Mouse (Mus musculus): ENCODE results near the gene Kitl. TPM values are rescaled to one million over a fixed set of nuclear protein-coding genes. Genes with fewer than 3 reads are reported as not detected.

Kitl gene
- polyA plus RNA-seq, 1 experiment from 2014 or later: 11.4 TPM

DNA sequence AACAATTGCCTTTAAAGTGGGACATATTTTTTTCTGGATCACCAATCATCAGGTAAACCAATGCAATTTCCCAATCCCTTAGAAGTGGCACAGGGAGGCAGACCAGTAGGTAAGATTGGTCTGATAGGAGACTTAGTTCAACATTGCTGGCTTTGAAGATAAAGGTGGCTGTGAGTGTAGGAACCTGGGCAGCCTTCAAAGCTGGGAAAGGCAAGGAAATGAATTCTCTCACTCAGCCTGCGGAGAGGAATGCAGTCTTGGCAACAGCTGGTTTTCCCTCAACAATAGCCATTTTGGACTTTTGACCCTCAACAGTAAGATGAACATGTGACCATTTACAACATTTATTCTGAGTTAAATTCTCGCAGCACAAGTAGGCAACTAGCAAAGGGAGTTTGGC, 1.3 kb upstream of the Kitl start:
- Histone ChIP-seq H3K36me3 (no peaks in the 10 kb centered on the region), H3K9ac (no peak overlapping the region), H3K9me3 (no peaks in the 10 kb centered on the region), H3K27ac (replicated peaks) (no peak overlapping the region), H3K4me1 (peaks cover 28% of the 10 kb centered on the region), H3K4me2 (no peak overlapping the region), H3K4me3 (no peak overlapping the region), H3K27me3 (replicated peaks) (no peaks in the 10 kb centered on the region)
- ATAC-seq (ENCODE audit: extremely low read depth, insufficient number of reproducible peaks, low FRiP score, low TSS enrichment): no peak
- 48% methylated on average over 2 of the region's 2 CpGs for WGBS

DNA sequence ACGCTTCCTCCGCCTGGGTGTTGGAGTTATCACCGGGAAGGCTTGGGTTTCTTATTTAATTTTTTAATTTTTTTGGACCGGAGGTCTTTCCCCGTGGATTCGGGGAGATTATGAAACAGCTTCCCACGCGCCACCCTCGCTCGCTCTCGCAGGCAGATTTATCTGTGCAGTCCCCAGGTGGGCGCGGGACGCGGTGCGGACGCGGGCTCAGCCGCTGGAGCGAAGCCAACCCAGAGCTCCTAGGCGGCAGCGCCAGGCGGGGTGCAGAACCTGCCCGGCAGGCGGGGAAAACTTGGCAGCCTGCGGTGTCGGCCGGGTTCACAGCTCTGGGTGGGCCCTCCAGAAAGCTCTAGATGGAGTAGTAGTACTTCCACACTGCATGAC, 888 bp downstream of the Kitl start:
- Histone ChIP-seq H3K9me3 (no peaks in the 10 kb centered on the region), H3K36me3 (0 out of 2 replicates have a peak, but pooled peaks cover under 1% of the 10 kb centered on the region), H3K9ac (peak overlapping the region; percentile 91), H3K27ac (replicated peaks) (peak overlapping the region; percentile 86), H3K4me2 (peak overlapping the region; percentile 85), H3K4me1 (peaks cover 43% of the 10 kb centered on the region), H3K27me3 (replicated peaks) (no peaks in the 10 kb centered on the region), H3K4me3 (peak overlapping the region; percentile 85)
- under 1% methylated on average over 28 of the region's 28 CpGs for WGBS
- no peak for ATAC-seq (ENCODE audit: extremely low read depth, insufficient number of reproducible peaks, low FRiP score, low TSS enrichment)

DNA sequence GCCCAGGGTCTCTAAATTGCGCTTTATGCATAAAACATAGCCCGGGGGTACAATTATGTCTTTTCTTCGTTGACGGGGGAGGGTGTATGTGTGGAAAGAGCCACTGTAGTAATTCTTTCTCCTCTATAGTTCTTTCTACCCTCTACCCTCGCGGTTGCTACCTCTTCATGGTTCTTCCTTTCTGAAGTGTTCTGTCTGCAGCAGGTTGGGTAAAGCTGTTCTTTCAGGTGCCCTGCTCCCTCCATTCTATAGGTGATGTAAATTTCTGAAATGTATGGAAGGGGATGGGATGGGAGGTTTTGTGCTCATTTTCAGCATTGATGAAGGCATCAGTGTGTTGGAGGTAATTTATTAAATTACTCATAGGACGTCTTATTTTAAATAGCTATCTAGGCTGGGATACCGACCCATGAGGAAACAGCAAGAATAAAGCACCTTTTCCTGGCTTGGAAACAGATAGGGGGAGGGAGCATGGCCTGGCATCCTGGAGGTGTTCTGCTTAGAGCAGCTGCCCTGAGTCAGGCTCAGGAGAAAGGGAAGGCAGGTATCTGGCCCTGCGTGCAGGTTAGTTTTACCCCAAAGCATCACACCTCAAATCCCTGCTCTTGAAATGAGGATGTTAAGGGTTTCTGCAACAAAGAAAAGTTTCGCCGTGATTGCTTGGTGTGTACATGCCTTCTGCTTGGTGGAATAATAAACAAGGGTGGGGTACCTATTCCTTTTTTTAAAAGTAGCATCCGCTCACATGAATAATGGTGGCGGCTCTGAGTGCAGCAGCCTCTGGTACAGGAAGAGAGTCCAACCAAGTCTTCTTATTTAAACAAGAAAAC, 1.7 kb downstream of the Kitl start:
- Histone ChIP-seq H3K4me3 (peak overlapping the region; percentile 85), H3K27me3 (replicated peaks) (no peaks in the 10 kb centered on the region), H3K9me3 (no peaks in the 10 kb centered on the region), H3K4me2 (peak overlapping the region; percentile 85), H3K9ac (peak overlapping the region; percentile 76), H3K4me1 (peaks cover 50% of the 10 kb centered on the region), H3K36me3 (peaks cover 5% of the 10 kb centered on the region; the same call in 1 of the 2 replicates), H3K27ac (replicated peaks) (no peak overlapping the region)
- WGBS: 18% methylated on average over 13 of the region's 13 CpGs
- ATAC-seq (ENCODE audit: extremely low read depth, insufficient number of reproducible peaks, low FRiP score, low TSS enrichment): no peak

DNA sequence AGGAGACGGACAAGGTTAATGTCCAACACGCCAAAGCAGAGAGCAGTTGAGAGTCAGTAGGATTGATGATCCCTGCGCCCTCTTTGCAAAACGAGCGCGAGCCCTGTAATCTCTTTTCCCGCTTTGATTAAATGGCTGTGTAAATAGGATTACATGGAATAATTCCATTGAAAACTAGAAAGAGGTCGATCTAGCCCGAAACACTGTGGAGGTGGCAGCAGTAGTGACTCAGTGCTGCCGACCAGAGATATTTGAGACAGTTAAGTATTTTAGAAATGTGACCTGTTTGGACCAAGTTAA, 2.3 kb downstream of the Kitl start:
- Histone ChIP-seq H3K27ac (replicated peaks) (0 out of 2 replicates have a peak overlapping the region, but pooled peaks have one; percentile 0), H3K27me3 (replicated peaks) (no peaks in the 10 kb centered on the region), H3K9me3 (no peaks in the 10 kb centered on the region), H3K4me1 (peaks cover 56% of the 10 kb centered on the region), H3K4me2 (peak overlapping the region; percentile 85), H3K36me3 (peaks cover 7% of the 10 kb centered on the region; the same call in 1 of the 2 replicates), H3K4me3 (peak overlapping the region; percentile 85), H3K9ac (peak overlapping the region; percentile 76)
- WGBS: 7% methylated on average over 10 of the region's 10 CpGs
- ATAC-seq (ENCODE audit: extremely low read depth, insufficient number of reproducible peaks, low FRiP score, low TSS enrichment): no peak

DNA sequence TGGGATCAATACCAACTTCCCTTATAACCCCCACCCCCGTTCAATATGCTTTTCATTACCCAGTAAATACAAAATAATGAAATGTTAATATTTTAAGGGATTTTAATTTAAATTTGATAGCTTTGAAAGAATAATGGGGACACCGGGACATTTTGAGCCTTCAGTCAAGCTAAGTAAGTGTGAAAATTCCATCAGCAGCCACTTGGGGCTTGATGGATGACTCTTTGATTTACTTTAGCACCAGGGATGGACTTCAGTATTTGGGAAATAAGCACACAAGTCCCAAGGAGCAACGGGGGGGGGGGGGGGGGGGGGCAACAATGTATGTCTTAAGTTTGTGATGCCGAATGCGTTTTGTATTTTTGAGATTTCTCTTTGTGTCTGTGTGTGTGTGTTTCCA, 3.1 kb downstream of the Kitl start:
- ATAC-seq (ENCODE audit: extremely low read depth, insufficient number of reproducible peaks, low FRiP score, low TSS enrichment): no peak
- no peak overlapping the region for H3K9ac ChIP-seq

DNA sequence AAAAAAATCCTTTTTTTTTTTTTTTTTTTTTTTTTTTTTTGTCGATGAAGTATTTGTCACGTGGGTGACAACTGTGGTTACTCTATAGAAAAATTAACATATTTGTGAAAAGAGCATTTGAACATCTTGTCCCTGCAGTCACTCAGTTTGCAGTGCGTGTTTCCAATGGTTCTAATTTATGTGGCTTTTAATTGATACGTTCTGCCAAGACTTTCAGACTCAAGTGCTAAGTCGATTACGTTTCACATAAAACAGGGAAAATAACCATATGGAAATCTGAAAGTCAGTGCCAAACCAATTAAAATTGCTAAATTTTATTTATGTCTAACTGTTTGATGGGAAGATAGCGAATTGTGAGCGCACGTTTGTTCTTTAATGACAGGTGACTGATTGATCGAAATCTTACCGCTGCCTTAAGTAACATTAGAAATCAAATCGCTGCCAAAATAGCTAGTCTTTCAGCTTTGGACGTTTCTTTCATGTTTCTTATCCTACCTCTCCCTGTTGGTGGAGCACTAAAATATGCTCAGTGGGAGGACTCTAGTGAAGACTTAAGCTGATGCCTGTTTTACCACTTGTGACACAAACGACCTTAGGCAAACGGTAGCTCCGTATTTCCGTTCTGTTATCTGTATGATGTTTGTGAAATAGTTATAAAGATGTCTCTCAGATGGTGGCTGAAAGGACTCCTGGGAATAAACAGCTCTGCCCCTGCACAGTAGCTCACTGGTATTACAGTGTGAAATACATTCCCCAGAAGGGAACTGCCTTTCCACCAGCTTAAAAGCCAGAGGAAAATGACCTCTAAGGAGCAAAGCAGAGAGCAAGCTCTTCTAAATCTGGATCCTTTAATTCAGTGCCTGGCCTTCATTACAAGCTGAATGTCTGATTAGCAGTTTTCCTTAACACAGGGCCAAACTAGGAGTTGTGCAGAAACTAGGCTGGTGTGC, 4.1 kb downstream of the Kitl start:
- Histone ChIP-seq H3K4me3 (no peak overlapping the region), H3K27ac (replicated peaks) (peak overlapping the region; percentile 12; the same call in 1 of the 2 replicates), H3K4me1 (peaks cover 50% of the 10 kb centered on the region), H3K36me3 (peaks cover 13% of the 10 kb centered on the region; the same call in 1 of the 2 replicates), H3K9me3 (no peaks in the 10 kb centered on the region), H3K9ac (peak overlapping the region; percentile 59), H3K4me2 (peak overlapping the region; percentile 36), H3K27me3 (replicated peaks) (no peaks in the 10 kb centered on the region)
- no peak for ATAC-seq (ENCODE audit: extremely low read depth, insufficient number of reproducible peaks, low FRiP score, low TSS enrichment)
- 59% methylated on average over 17 of the region's 17 CpGs for WGBS

More for the DNA sequence above, 3.1 kb downstream of the Kitl start:
- no peak overlapping the region for H3K27ac ChIP-seq (replicated peaks)
- no peaks in the 10 kb centered on the region for H3K9me3 ChIP-seq
- no peaks in the 10 kb centered on the region for H3K27me3 ChIP-seq (replicated peaks)
- H3K36me3 ChIP-seq: peaks cover 12% of the 10 kb centered on the region; the same call in 1 of the 2 replicates
- peak overlapping the region; percentile 85 for H3K4me3 ChIP-seq
- 26% methylated on average over 5 of the region's 5 CpGs for WGBS
- H3K4me1 ChIP-seq: peaks cover 56% of the 10 kb centered on the region
- H3K4me2 ChIP-seq: peak overlapping the region; percentile 85

DNA sequence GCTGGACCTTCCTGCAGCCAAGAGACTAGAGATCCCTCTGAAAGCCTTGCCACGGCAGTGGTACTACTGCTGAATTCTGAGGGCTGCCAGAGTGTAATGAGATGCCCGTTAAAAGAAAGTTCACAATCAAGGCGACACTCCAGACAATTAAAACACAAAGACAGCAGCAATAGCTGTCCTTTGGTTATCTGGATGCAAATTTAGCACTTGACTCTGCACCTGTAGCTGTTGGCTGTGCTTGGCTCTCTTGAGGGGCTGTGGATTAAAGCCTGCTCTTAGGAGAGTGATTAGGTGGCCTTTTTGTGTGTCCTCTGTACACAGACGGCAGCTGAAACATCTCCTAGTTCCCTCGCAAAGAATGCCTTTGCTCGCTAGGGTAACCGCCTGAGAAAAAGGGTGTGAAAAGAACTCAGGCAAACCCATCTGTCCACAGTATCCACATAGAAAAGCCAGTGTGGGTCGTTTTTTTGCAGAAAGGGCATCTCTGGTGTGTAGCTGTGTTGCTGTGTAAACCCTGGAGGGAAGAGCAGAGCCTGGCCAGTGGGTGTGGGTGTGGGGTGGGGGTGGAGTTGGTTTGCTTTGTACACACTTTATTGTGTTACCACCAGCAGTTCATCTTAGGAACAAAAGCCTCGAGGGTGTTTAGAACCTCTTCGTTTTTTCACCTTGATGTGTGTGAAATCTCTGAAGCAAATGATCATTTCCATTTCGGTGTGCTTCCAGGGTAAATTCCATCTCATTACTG, 6.8 kb downstream of the Kitl start:
- H3K36me3 ChIP-seq: peaks cover 18% of the 10 kb centered on the region
- peak overlapping the region; percentile 22 for H3K4me2 ChIP-seq
- H3K9me3 ChIP-seq: peaks cover 7% of the 10 kb centered on the region; the same call in 1 of the 2 replicates
- H3K4me1 ChIP-seq: peaks cover 51% of the 10 kb centered on the region
- H3K4me3 ChIP-seq: no peak overlapping the region
- 50% methylated on average over 11 of the region's 11 CpGs for WGBS
- ATAC-seq (ENCODE audit: extremely low read depth, insufficient number of reproducible peaks, low FRiP score, low TSS enrichment): no peak
- H3K27me3 ChIP-seq (replicated peaks): no peaks in the 10 kb centered on the region
- no peak overlapping the region for H3K9ac ChIP-seq
- no peak overlapping the region for H3K27ac ChIP-seq (replicated peaks)

DNA sequence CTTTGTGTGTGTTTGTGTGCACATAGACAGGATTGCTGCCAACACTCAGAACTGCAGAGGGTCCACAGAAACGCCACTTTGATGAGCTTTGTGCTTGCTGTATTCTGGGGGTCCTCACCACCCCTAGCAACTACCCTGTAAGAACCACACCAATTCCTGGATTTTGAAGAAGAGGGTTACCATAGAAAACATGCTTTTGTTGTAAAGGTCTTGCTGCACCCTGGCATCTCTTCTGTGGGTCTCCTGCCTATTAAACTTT, 7.3 kb downstream of the Kitl start:
- Histone ChIP-seq H3K36me3 (peaks cover 18% of the 10 kb centered on the region), H3K4me3 (no peak overlapping the region), H3K4me2 (no peak overlapping the region), H3K9me3 (peaks cover 7% of the 10 kb centered on the region; the same call in 1 of the 2 replicates), H3K27ac (replicated peaks) (no peak overlapping the region), H3K9ac (no peak overlapping the region), H3K4me1 (peaks cover 46% of the 10 kb centered on the region), H3K27me3 (replicated peaks) (no peaks in the 10 kb centered on the region)
- WGBS: 68% methylated on average over 1 of the region's 1 CpGs
- no peak for ATAC-seq (ENCODE audit: extremely low read depth, insufficient number of reproducible peaks, low FRiP score, low TSS enrichment)

DNA sequence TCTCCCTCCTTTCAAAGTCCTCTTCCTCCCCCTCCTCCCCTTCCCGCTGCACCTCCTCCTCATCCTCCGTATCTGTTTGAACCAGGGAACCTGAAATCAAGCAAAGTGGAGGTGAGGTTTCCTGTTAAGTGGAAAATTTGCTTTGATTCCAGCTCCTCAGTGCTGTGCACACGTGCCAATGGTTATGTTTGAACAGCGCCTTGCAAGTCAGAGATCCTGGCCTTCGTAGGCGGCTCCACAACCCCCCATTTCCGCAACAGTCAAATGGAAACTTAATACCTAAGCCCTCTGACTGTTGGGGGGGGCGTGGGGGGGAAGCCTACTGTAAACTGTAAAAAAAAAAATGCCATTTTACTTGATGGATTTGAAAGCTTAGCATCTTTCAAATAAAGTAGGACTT, 10.2 kb downstream of the Kitl start:
- WGBS: 50% methylated on average over 8 of the region's 8 CpGs
- 0 out of 2 replicates have a peak overlapping the region, but pooled peaks have one; percentile 15 for H3K27ac ChIP-seq (replicated peaks)
- ATAC-seq (ENCODE audit: extremely low read depth, insufficient number of reproducible peaks, low FRiP score, low TSS enrichment): no peak

DNA sequence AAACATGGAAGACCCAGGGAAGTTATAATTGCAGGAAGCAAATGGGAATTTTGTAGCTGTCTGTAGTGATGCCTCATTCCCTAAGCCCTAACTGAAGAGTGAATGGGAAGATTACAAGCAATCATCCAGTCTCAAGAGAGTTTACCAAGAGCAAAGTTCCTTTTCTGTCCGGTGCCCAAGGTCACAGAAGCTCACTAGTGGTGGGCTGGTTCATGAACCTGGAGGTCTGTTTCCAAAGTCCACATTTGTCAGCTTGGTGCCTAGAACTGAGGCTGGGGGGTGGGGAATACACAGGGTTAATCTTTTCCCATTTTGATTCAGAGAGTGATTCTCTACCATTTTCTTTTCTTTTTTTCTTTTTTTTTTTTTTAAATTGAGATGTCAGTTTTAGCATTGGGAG, 11.3 kb downstream of the Kitl start:
- Histone ChIP-seq H3K27me3 (replicated peaks) (no peaks in the 10 kb centered on the region), H3K36me3 (peaks cover 15% of the 10 kb centered on the region), H3K4me2 (no peak overlapping the region), H3K4me1 (peaks cover 28% of the 10 kb centered on the region), H3K9ac (no peak overlapping the region), H3K27ac (replicated peaks) (no peak overlapping the region), H3K4me3 (no peak overlapping the region), H3K9me3 (peaks cover 7% of the 10 kb centered on the region; the same call in 1 of the 2 replicates)
- WGBS: 87% methylated on average over 1 of the region's 1 CpGs
- ATAC-seq (ENCODE audit: extremely low read depth, insufficient number of reproducible peaks, low FRiP score, low TSS enrichment): no peak

More for the DNA sequence above, 10.2 kb downstream of the Kitl start:
- Histone ChIP-seq H3K36me3 (peaks cover 18% of the 10 kb centered on the region), H3K4me3 (no peak overlapping the region), H3K9ac (no peak overlapping the region), H3K4me2 (no peak overlapping the region), H3K4me1 (peaks cover 21% of the 10 kb centered on the region), H3K9me3 (peaks cover 7% of the 10 kb centered on the region; the same call in 1 of the 2 replicates), H3K27me3 (replicated peaks) (no peaks in the 10 kb centered on the region)

DNA sequence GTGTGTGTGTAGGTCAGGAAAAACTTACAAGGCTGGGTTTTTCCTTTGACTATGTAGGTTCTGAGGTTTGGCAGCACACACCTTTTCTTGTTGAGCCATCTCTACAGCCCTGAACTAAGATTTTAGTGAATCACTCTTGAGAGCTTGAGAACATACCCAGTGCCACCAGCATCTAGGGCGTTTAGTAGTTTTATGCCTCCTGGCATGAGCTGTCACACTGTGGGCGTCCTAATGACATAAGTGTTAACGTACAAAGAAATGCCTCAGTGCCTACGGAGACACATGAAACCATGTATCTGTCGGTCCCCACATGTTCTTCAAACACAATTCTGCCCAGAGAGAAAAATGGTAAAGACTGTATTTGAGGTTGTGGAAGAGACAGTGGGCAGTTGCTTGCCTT, 15.0 kb downstream of the Kitl start:
- no peak overlapping the region for H3K4me2 ChIP-seq
- peaks cover 7% of the 10 kb centered on the region; the same call in 1 of the 2 replicates for H3K9me3 ChIP-seq
- WGBS: 66% methylated on average over 5 of the region's 5 CpGs
- no peaks in the 10 kb centered on the region for H3K27me3 ChIP-seq (replicated peaks)
- H3K9ac ChIP-seq: no peak overlapping the region
- peaks cover 19% of the 10 kb centered on the region for H3K4me1 ChIP-seq
- no peak overlapping the region for H3K4me3 ChIP-seq
- H3K36me3 ChIP-seq: peaks cover 5% of the 10 kb centered on the region
- no peak for ATAC-seq (ENCODE audit: extremely low read depth, insufficient number of reproducible peaks, low FRiP score, low TSS enrichment)
- no peak overlapping the region for H3K27ac ChIP-seq (replicated peaks)

Data from heart, embryonic 13.5 days (tissue).